ENCODE assay signal across 9 mouse cellular contexts in genomic region chr11:32113118-32113826, GRCm38 (mm10).
DNase-seq lines count a peak whose midpoint lies in the region; ATAC-seq and TF ChIP-seq lines count a peak whose summit lies in the region.
"Had no signal": no experiment of that assay in that cellular context is flagged by ENCODE, and none has a peak within 500 bp of the region (broad histone marks: within the 10 kb centered on the region; RNA-seq: fewer than 3 reads in every experiment).

No protein-coding gene starts in this region.

- no peaks in the 10 kb centered on the region for H3K79me2 ChIP-seq in heart, adult 2 months (replicated peaks; ENCODE audit: control insufficient read depth, insufficient read depth, low read length)

- no peaks in the 10 kb centered on the region for H3K36me3 ChIP-seq in lung, embryonic 15.5 days
- H3K36me3 ChIP-seq in lung, postnatal 0 days (ENCODE audit: insufficient read depth, low read length) = no peaks in the 10 kb centered on the region
- no peaks in the 10 kb centered on the region for H3K36me3 ChIP-seq in neural tube, embryonic 12.5 days
- H3K36me3 ChIP-seq in heart, adult 2 months (ENCODE audit: control insufficient read depth, insufficient read depth, low read length) = no peaks in the 10 kb centered on the region

- no peaks in the 10 kb centered on the region for H3K27me3 ChIP-seq in lung, embryonic 15.5 days
- H3K27me3 ChIP-seq in lung, postnatal 0 days (replicated peaks; ENCODE audit: insufficient read depth, low read length) = no peaks in the 10 kb centered on the region
- H3K27me3 ChIP-seq in neural tube, embryonic 12.5 days (replicated peaks) = no peaks in the 10 kb centered on the region
- H3K27me3 ChIP-seq in heart, adult 2 months (ENCODE audit: control insufficient read depth, insufficient read depth, low read length) = no peaks in the 10 kb centered on the region

- no peak for TF ChIP-seq POLR2A in heart, adult 2 months (IDR thresholded peaks at IDR 0.05; ENCODE audit: insufficient read depth, low read depth, low read length)

- H3K9me3 ChIP-seq in lung, embryonic 15.5 days = no peaks in the 10 kb centered on the region
- H3K9me3 ChIP-seq in lung, postnatal 0 days (ENCODE audit: low read length) = no peaks in the 10 kb centered on the region
- H3K9me3 ChIP-seq in neural tube, embryonic 12.5 days = no peaks in the 10 kb centered on the region

- no peak for TF ChIP-seq EP300 in lung, postnatal 0 days (IDR thresholded peaks at IDR 0.05)
- TF ChIP-seq EP300 in heart, adult 2 months (IDR thresholded peaks at IDR 0.05; ENCODE audit: insufficient read depth, low read depth, low read length) = no peak

- intact Hi-C loops in heart, adult 2 months (cut with DNase I) = no loop called here
- intact Hi-C loops in gastrocnemius, postnatal 14 days (cut with DNase I; ENCODE audit: low total_unique reads) = no loop called here

- H3K4me3 ChIP-seq in lung, embryonic 15.5 days = no peak overlapping the region
- no peak overlapping the region for H3K4me3 ChIP-seq in lung, postnatal 0 days (ENCODE audit: low read depth, low read length)
- no peak overlapping the region for H3K4me3 ChIP-seq in neural tube, embryonic 12.5 days
- no peak overlapping the region for H3K4me3 ChIP-seq in heart, adult 2 months

- ATAC-seq in lung, embryonic 15.5 days (ENCODE audit: borderline replicate concordance, extremely low read depth, low FRiP score, low TSS enrichment) = peak; percentile 58; the same call in 1 of the 2 replicates
- ATAC-seq in lung, postnatal 0 days = no peak
- ATAC-seq in neural tube, embryonic 12.5 days (ENCODE audit: low FRiP score, low read depth) = peak; percentile 94
- ATAC-seq: Patski had no signal

- TF ChIP-seq CTCF in lung, postnatal 0 days (IDR thresholded peaks at IDR 0.05) = no peak
- TF ChIP-seq CTCF in heart, adult 2 months (IDR thresholded peaks at IDR 0.05) = no peak

- H3K9ac ChIP-seq in lung, embryonic 15.5 days = no peak overlapping the region
- no peak overlapping the region for H3K9ac ChIP-seq in lung, postnatal 0 days (replicated peaks; ENCODE audit: low read depth)
- H3K9ac ChIP-seq in neural tube, embryonic 12.5 days = no peak overlapping the region
- no peak overlapping the region for H3K9ac ChIP-seq in heart, adult 2 months (ENCODE audit: low read depth, low read length)

- no peaks in the 10 kb centered on the region; the same call in 1 of the 2 replicates for H3K4me1 ChIP-seq in lung, embryonic 15.5 days
- H3K4me1 ChIP-seq in lung, postnatal 0 days (ENCODE audit: insufficient read depth, low read depth, low read length) = no peaks in the 10 kb centered on the region
- H3K4me1 ChIP-seq in neural tube, embryonic 12.5 days = peaks cover 26% of the 10 kb centered on the region
- H3K4me1 ChIP-seq in heart, adult 2 months (ENCODE audit: control insufficient read depth, insufficient read depth, low read length) = no peaks in the 10 kb centered on the region

- H3K4me2 ChIP-seq in lung, embryonic 15.5 days = no peak overlapping the region
- no peak overlapping the region for H3K4me2 ChIP-seq in lung, postnatal 0 days (replicated peaks; ENCODE audit: low read depth, low read length)
- H3K4me2 ChIP-seq in neural tube, embryonic 12.5 days (replicated peaks) = peak overlapping the region; percentile 27

- WGBS in lung, embryonic 15.5 days = 32% methylated on average over 2 of the region's 2 CpGs
- 38% methylated on average over 2 of the region's 2 CpGs for WGBS in lung, postnatal 0 days
- WGBS in neural tube, embryonic 12.5 days = 8% methylated on average over 2 of the region's 2 CpGs
- 68% methylated on average over 2 of the region's 2 CpGs for WGBS in heart, adult 2 months

- no peak for DNase-seq in lung, postnatal 0 days (ENCODE audit: low spot score)
- DNase-seq in embryo, embryonic 9.5 days (ENCODE audit: extremely low spot score) = peak; percentile 81
- DNase-seq in induced T-regulatory cell, adult 2 months (ENCODE audit: low read depth) = peak; percentile 43
- no peak for DNase-seq in heart, adult 2 months
- no peak for DNase-seq in gastrocnemius, postnatal 14 days
- DNase-seq in urinary bladder, postnatal 10 days (ENCODE audit: low spot score) = no peak

- H3K27ac ChIP-seq in lung, embryonic 15.5 days = no peak overlapping the region
- H3K27ac ChIP-seq in lung, postnatal 0 days (ENCODE audit: low read length) = no peak overlapping the region
- H3K27ac ChIP-seq in neural tube, embryonic 12.5 days = peak overlapping the region; percentile 79
- H3K27ac ChIP-seq in heart, adult 2 months = no peak overlapping the region

Comparison
In these comparisons a context has a peak if more than half of its experiments do, and no peak if none do; other contexts are left out.
1. DNase-seq: peak in embryo, embryonic 9.5 days (single experiment) and induced T-regulatory cell, adult 2 months (single experiment); none in lung, postnatal 0 days (single experiment), heart, adult 2 months (0 of 2), gastrocnemius, postnatal 14 days (single experiment) and urinary bladder, postnatal 10 days (single experiment).